Mouse (Mus musculus): ENCODE data around the gene Rhpn2.

DNA sequence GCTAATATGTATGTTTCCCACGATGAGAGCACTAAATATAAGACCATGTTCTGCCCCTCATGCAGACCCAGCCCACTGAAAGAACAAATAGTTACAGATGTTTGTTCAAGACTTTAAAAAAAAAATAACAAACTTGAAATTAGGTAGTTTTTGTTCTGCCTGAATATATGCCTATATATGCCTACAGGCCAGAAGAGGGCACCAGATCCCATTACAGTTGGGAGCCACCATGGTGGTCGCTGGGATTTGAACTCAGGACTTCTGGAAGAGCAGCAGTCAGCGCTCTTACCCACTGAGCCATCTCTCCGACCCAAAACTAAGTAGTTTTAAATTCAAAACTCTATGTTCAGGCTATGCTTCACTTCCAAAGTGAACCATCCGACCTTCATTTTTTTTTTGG lies 36.1 kb upstream of the Rhpn2 start:
- TF ChIP-seq CTCF (IDR thresholded peaks at IDR 0.05; ENCODE audit: control insufficient read depth, insufficient read depth, low read length) (no peak), POLR2A (IDR thresholded peaks at IDR 0.05; ENCODE audit: borderline replicate concordance, control insufficient read depth, low read depth, low read length) (no peak)

All from bone marrow, adult 2 months (tissue).